Mouse (Mus musculus) hindbrain, embryonic 16.5 days (tissue): ENCODE results near the gene Phlda2. TPM values are rescaled to one million over a fixed set of nuclear protein-coding genes. Genes with fewer than 3 reads are reported as not detected.

Experiments
- ATAC-seq: fragments of 200-750 bp; cut with Nextera tagmentation; 2 replicates; pipeline ENCODE4 v1.8.0; 2017; ENCODE audit warnings: moderate TSS enrichment, moderate library complexity
- H3K27ac ChIP-seq: fragments of 300-500 bp; sonication (generic); 2 replicates; pipeline ENCODE4 v1.5.1; 2014; ENCODE audit warnings: low read depth, mild to moderate bottlenecking, control low read depth, low read length, moderate library complexity
- H3K27me3 ChIP-seq: fragments of 300-500 bp; sonication (generic); replicated peaks from 2 replicates; pipeline ENCODE4 v1.6.1; 2014; ENCODE audit warnings: low read length; ENCODE audit not compliant: control insufficient read depth, insufficient read depth
- H3K36me3 ChIP-seq: fragments of 300-500 bp; sonication (generic); 2 replicates; pipeline ENCODE4 v1.6.1; 2014; ENCODE audit warnings: mild to moderate bottlenecking, low read length, moderate library complexity, mixed read lengths; ENCODE audit not compliant: control insufficient read depth, insufficient read depth
- H3K4me1 ChIP-seq: fragments of 300-500 bp; sonication (generic); 2 replicates; pipeline ENCODE4 v1.6.1; 2014; ENCODE audit warnings: low read depth, low read length; ENCODE audit not compliant: control insufficient read depth, insufficient read depth
- H3K4me2 ChIP-seq: fragments of 300-500 bp; sonication (generic); 2 replicates; pipeline ENCODE4 v1.6.1; 2014; ENCODE audit warnings: mild to moderate bottlenecking, low read length, control low read depth, moderate library complexity
- H3K4me3 ChIP-seq: fragments of 300-500 bp; sonication (generic); 2 replicates; pipeline ENCODE4 v1.5.1; 2014; ENCODE audit warnings: mild to moderate bottlenecking, low read length, control low read depth, moderate library complexity
- H3K9ac ChIP-seq: fragments of 300-500 bp; sonication (generic); 2 replicates; pipeline ENCODE4 v1.6.1; 2014; ENCODE audit warnings: low read depth, mild to moderate bottlenecking, control low read depth, low read length, moderate library complexity
- H3K9me3 ChIP-seq: fragments of 300-500 bp; sonication (generic); 2 replicates; pipeline ENCODE4 v1.6.1; 2014; ENCODE audit warnings: mild to moderate bottlenecking, low read length, moderate library complexity; ENCODE audit not compliant: control insufficient read depth
- WGBS: fragments of 180-500 bp; shearing (Covaris S2); extraction: QIAGEN DNeasy Blood & Tissue Kit; methylation state at CpG from one replicate; pipeline ENCODE4 v1.1.7; 2014; 5-methylcytosine and 5-hydroxymethylcytosine counted together
- polyA plus RNA-seq: library from polyadenylated mRNA; unstranded; fragments of >200 nt; fragmentation: Nextera tagmentation; extraction: Ambion mirVana; gene quantifications from 2 replicates; pipeline ENCODE4 v1.2.1, GENCODE M21; 2015

Phlda2 gene
- polyA plus RNA-seq, 1 experiment from 2014 or later: 0.56 TPM

DNA sequence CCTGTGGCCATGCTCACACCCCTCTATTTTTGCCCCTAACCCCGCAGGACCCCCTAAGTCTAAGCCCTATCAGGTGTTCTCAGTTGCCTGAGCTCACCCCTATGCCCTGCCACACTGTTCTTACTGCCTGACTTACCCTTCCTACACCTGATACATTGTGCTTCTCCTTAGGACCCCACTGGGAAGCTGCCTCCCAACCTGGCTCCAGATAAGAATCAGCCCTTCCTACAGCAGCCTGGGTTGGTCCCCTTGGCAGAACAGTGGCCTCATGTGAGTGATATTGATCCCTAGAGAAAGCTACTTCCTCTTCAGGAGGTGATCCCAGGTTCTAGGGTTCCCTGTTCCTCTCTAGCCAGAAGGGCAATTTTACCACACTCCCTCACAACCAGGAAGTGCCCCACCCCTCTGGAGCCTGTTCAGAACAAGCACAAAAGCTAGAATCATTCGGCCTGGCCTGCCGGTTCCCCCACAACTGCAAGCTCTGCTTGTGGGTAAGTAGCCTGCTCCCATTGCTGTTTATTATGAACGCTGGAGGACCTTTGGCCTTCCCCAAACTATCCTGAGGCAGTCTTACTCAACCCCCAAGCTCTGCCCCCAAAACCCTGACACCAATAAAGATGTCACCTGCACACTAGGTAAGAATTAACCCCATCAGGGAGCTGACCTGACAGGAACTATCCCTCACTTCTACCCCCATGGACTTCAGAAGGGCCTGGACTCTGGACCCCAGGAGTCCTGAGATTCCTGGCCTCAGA, 29.4 kb downstream of the Phlda2 start, which contains the start of gene Slc22a18:
Gene Slc22a18, plus strand, starts transcription at position 390 of the 755 bp plus-strand sequence.
- no peak for ATAC-seq
- H3K36me3 ChIP-seq: no peaks in the 10 kb centered on the region
- H3K9ac ChIP-seq: no peak within 1 kb of the TSS
- H3K4me2 ChIP-seq: no peak within 1 kb of the TSS
- no peak within 1 kb of the TSS for H3K4me3 ChIP-seq
- H3K27me3 ChIP-seq: no peaks in the 10 kb centered on the region
- no peaks in the 10 kb centered on the region for H3K9me3 ChIP-seq
- no peaks in the 10 kb centered on the region for H3K4me1 ChIP-seq
- H3K27ac ChIP-seq: no peak within 1 kb of the TSS
- WGBS: 43% methylated on average over 4 of the region's 4 CpGs

DNA sequence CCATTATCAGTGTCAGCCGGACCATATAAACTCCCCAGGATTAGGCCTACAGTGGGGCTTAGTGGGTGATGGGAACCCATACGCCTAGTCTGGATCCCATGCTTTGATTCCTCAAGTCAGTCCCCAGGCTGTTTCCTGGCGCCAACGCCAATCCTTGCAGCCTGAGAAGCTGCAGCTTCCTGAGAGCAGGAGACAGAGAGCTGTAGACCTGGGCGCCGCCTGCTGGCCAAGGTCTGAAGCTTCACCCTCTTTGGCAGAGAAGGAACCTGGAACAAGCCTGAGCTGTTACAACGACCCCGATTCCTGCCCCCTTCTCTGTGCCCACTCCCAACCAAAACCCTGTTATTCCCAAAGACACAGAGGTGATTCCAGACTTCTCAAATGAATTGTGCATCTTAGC, 33.0 kb downstream of the Phlda2 start:
- peak; percentile 59; the same call in 1 of the 2 replicates for ATAC-seq
- H3K4me1 ChIP-seq: no peaks in the 10 kb centered on the region; the same call in 1 of the 2 replicates
- 18% methylated on average over 8 of the region's 8 CpGs for WGBS
- H3K9me3 ChIP-seq: no peaks in the 10 kb centered on the region
- H3K4me2 ChIP-seq: no peak overlapping the region
- H3K27ac ChIP-seq: no peak overlapping the region
- H3K9ac ChIP-seq: no peak overlapping the region
- H3K36me3 ChIP-seq: no peaks in the 10 kb centered on the region
- no peaks in the 10 kb centered on the region for H3K27me3 ChIP-seq
- no peak overlapping the region for H3K4me3 ChIP-seq

DNA sequence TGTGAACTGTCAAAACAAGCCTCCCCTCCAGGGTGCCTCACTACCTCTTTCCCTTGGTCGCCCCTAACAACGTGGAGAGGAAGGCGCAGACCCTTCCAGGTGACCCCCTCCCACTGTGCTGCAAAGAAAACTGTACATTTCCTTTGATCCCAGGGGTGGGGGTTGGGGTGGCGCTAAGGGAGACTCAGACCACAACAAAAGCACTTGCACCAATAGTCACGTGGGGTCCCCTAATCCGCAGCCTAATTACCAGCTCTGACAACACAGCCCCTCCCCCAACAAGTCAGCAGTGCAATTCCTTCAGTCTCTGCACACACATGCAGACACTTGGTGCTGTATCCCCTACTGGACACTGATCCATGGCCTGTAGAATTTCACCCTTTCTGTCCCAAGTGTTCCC, 35.2 kb downstream of the Phlda2 start:
- Histone ChIP-seq H3K27me3 (no peaks in the 10 kb centered on the region), H3K4me3 (no peak overlapping the region), H3K4me2 (no peak overlapping the region), H3K4me1 (no peaks in the 10 kb centered on the region; the same call in 1 of the 2 replicates), H3K36me3 (no peaks in the 10 kb centered on the region), H3K9ac (no peak overlapping the region), H3K9me3 (no peaks in the 10 kb centered on the region), H3K27ac (no peak overlapping the region)
- ATAC-seq: no peak
- WGBS: 10% methylated on average over 6 of the region's 6 CpGs

DNA sequence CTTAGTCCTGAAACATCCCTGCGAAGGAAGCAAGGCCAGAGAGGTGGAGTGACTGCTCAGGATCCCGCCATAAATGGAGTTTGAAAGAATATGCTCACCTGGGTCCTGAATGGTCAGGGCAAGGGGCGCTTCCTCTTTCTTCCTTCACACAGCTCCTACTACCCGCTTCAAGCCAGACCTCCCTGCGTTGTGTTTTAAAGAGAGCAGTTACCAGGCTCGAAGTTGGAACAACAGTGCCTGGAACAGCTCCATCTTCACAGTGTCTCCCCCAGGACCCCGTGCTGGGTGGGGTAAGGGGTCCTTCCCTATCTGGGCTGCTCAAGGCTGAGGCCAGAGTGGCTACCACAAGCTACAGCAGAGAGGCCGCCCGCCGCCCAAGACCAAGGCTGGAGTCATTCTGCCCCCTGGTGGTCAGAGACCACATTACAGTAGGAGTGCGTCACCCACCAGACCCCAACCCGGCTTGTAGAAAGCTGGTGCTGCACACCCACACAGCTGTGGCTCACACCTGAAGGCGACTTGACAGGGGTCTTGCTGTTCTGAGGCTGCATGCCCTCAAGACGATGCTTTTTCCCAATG, 36.8 kb downstream of the Phlda2 start:
- Histone ChIP-seq H3K4me3 (no peak overlapping the region), H3K27me3 (no peaks in the 10 kb centered on the region), H3K36me3 (no peaks in the 10 kb centered on the region), H3K27ac (no peak overlapping the region), H3K4me1 (no peaks in the 10 kb centered on the region; the same call in 1 of the 2 replicates), H3K9me3 (no peaks in the 10 kb centered on the region), H3K9ac (no peak overlapping the region), H3K4me2 (no peak overlapping the region)
- 40% methylated on average over 14 of the region's 14 CpGs for WGBS
- peak; percentile 40; the same call in 1 of the 2 replicates for ATAC-seq

DNA sequence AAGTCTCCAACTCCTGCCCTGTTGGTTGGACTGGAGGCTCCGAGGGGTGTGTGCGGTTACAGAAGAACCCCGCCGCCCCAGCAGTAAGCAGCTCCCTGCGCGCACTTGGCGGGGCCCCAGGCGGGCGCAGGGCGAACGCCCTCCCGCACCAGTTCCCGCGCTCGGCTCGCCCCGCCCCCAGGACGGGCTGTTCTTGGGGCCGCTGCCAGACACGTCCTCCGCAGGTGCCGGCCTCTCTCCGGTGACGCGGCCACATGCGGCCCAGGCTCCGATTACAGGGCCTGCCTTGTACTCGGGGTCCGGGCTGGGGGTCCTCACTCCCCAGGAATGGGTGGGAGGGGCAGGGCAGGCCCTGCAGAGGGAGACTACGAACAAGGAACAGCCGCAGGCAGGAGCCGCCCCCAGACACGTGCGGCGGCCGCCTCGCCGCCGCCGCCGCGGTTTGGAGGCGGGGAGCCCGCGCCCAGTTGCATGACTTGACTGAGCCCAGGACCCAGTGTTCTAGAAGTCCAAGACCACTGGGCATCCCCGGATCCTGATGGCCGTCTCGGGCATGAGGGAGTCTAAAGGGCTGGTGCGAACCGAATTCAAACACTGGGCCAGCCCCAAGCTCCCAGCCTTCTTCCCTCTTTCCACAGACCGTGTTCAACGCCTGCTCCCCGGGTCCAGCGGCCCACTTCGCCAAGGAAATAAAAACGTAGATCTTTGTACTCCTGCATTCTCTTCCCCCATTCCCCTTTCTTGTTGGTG, 38.0 kb downstream of the Phlda2 start:
- Histone ChIP-seq H3K27me3 (no peaks in the 10 kb centered on the region), H3K27ac (no peak overlapping the region), H3K9ac (peak overlapping the region; percentile 59), H3K9me3 (peaks cover 11% of the 10 kb centered on the region), H3K36me3 (no peaks in the 10 kb centered on the region), H3K4me2 (peak overlapping the region; percentile 61), H3K4me1 (no peaks in the 10 kb centered on the region; the same call in 1 of the 2 replicates), H3K4me3 (peak overlapping the region; percentile 37)
- 26% methylated on average over 55 of the region's 56 CpGs for WGBS
- ATAC-seq: no peak

DNA sequence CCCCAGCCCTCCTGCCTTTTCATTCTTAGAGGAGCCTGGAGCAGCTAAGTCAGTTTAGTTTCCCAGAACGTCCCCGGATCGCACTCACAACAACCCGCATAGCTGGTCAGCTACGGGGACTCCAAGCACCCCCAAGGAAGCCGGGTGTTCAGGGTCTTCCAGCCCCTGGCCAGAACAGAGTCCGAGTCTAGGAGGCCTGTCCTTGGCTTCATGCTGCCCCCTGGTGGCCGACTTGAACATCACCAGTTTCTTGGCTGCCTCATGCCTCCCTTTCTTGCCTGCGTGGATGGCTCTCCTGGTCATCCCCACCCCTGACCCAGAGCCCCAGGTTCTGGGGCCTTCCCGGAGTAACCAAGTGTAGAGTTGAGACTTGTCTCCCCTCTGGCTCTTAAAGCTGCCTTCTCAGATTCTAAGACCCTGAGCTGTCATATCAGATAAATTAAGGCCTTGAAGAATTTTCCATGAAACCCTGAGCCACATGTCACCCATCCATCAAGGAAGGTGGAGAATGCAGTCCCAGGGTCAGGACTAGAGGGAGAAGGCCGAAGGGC, 39.0 kb downstream of the Phlda2 start:
- no peaks in the 10 kb centered on the region for H3K36me3 ChIP-seq
- ATAC-seq: peak; percentile 24; the same call in 1 of the 2 replicates
- no peak overlapping the region for H3K27ac ChIP-seq
- no peaks in the 10 kb centered on the region; the same call in 1 of the 2 replicates for H3K4me1 ChIP-seq
- H3K9ac ChIP-seq: no peak overlapping the region
- H3K4me3 ChIP-seq: no peak overlapping the region
- no peaks in the 10 kb centered on the region for H3K27me3 ChIP-seq
- peaks cover 20% of the 10 kb centered on the region for H3K9me3 ChIP-seq
- 34% methylated on average over 11 of the region's 11 CpGs for WGBS
- H3K4me2 ChIP-seq: peak overlapping the region; percentile 18; the same call in 1 of the 2 replicates

DNA sequence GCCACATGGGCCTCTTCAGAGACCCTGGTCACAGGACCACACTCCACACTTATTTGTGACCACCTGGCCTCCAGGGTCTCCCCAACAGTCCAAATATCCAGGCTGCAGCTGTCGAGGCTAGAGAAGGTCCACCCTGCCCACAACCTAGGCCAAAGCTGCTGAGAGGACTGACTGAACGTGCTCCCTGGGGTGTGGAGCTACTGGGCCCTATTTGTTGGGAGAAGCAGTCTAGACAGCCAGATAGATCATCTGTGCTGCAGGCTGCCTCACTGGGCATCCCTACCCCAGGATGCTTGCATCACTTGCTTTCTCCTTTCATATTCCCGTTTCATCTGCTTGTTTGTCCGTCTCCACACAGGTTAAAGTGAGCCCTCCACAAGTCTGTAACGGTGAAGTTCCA, 40.4 kb downstream of the Phlda2 start:
- no peak overlapping the region for H3K9ac ChIP-seq
- H3K4me3 ChIP-seq: no peak overlapping the region
- H3K9me3 ChIP-seq: peaks cover 20% of the 10 kb centered on the region
- ATAC-seq: no peak
- H3K27ac ChIP-seq: no peak overlapping the region
- no peaks in the 10 kb centered on the region for H3K36me3 ChIP-seq
- H3K4me2 ChIP-seq: no peak overlapping the region
- no peaks in the 10 kb centered on the region for H3K27me3 ChIP-seq
- H3K4me1 ChIP-seq: no peaks in the 10 kb centered on the region; the same call in 1 of the 2 replicates
- WGBS: 81% methylated on average over 5 of the region's 5 CpGs

DNA sequence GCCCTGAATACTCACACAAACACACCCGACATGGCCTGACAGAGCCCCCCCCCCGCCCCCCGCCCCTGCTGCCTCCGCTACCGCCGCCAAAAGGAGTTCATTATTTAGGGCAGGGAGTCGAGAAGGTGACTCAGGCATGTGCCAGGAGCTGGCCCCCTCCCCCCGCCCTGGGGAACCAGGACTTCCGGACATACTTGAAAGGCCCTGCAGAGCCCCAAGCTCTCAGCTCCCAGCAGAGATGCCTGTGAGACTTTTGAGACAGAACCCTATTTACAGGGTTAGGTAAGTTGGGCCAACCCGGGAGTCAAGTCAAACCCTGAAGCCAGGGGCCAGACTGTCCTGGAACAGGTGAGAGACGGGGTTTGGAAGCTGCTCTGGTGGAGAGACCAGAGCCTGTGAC, 41.0 kb downstream of the Phlda2 start:
- 53% methylated on average over 10 of the region's 11 CpGs for WGBS
- no peak overlapping the region for H3K4me2 ChIP-seq

More for the DNA sequence above, 41.0 kb downstream of the Phlda2 start:
- no peak overlapping the region for H3K4me3 ChIP-seq
- no peaks in the 10 kb centered on the region for H3K36me3 ChIP-seq
- no peak overlapping the region for H3K27ac ChIP-seq
- no peak for ATAC-seq
- H3K27me3 ChIP-seq: no peaks in the 10 kb centered on the region
- H3K4me1 ChIP-seq: no peaks in the 10 kb centered on the region; the same call in 1 of the 2 replicates
- peaks cover 20% of the 10 kb centered on the region for H3K9me3 ChIP-seq
- H3K9ac ChIP-seq: no peak overlapping the region
